Mouse (Mus musculus): ENCODE data around the gene Cnmd.

Cnmd gene

DNA sequence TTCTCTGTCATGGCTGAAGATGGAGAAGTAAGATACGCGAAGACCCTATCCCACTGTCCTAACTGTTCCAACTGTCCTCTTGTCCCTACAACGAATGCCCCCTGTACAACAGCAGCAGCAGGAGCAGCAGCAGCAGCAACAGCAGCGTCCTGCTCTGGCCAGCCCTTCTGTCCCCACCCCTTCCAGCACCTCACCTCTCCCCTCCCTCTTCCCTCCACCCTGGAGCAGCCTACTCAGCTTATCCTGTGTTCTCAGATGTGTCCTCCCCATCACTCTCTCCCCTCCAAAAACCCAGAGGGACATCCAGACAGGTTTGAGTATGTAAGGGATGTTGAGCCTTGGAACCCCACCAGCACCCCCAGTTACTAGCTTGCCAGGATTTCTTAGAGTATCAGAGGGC lies at the start of gene Cnmd:
TSS of gene Cnmd (minus strand) at position 170 of the 400 bp plus-strand sequence.
- DNase-seq (ENCODE audit: low spot score in 2 of 2): no peak

DNA sequence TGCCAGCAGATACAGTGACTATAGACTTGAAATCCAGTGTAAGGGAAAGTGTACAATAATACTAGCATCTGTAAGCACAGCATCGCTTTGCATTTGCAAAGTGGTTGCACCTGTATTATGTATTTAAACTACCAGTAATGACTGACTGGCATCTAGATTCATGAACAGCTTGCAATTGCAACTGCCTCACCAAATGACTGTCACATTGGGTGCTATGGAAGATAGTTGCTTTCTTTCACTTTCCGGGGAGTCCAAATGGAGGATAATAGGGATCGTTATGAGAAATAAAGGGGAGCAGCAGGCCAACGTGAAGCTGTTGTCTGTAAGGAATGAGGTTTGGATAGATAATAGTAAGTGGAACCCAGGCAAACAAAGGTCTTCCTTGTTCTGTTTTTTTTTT lies 49.3 kb upstream of the Cnmd start:
- no peak for DNase-seq (ENCODE audit: low spot score in 2 of 2)

DNA sequence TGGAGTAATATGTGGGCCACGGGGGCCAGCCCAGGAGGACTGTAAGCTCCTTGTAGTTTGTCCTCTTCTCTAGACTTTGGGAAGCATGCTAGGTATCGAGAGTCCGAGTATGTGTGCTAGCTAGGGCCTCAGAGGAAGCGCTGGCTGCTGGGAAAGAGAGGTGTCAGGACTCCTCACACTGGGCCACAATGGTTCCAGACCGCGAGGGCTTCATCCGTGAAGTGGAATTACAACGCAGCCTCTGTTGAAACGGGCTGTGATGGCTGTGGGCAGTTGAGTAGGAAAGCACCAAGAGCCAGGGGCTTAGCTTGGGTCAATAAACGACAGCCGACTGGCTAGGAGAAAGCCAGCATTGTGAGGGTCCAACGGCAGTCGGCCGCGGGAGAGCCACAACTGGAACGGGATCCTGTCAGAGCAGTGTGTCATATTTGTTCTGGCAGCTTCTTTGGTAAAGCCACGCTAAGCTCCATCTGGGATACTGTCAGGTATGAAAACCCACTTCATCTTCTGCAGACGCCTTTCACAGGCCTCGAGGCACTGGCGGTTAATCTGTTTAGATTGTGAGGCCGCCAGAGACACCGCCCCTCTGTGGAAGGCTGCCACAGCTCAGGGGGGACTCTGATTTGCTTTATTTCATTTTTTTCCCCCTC lies 41.7 kb upstream of the Cnmd start:
- DNase-seq (ENCODE audit: low spot score in 2 of 2): no peak

DNA sequence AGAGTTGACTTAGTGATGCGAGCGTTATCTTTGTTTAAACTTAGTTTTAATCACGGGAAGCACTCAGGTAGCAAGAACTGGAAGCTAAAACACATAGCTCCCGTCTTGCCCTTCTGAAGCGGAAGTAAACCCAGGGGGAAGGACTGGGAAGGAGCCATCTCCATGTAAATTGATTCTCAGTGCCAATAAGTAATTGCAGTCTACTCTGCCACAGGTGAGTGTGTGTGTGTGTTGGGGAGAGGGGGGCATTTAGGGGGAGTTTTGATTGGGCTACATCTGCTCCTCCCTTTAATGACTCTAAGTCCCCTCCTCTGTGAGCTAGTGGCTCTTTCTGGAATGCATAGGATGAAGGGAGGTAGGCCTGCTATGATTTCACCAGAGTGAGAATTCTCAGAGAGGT lies 39.6 kb upstream of the Cnmd start:
- DNase-seq (ENCODE audit: low spot score in 2 of 2): no peak

DNA sequence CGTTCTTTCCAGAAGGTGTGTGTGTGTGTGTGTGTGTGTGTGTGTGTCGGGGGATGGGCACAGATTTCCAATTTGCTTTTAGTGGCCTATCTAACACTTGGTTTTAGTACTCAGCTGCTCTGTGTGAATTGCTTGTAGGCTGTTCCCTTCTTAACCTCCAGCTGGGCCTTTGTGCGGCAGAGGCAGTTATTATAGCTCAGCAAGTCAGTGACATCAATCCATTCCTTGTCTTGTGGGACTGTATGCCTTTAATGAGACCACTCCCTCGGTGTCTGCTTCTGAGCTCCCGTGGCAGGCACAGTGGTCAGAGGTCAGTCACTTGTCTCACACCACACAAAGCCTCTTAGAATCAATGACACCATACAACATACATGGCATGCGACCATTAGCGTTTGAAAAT lies 39.1 kb upstream of the Cnmd start:
- no peak for DNase-seq (ENCODE audit: low spot score in 2 of 2)

DNA sequence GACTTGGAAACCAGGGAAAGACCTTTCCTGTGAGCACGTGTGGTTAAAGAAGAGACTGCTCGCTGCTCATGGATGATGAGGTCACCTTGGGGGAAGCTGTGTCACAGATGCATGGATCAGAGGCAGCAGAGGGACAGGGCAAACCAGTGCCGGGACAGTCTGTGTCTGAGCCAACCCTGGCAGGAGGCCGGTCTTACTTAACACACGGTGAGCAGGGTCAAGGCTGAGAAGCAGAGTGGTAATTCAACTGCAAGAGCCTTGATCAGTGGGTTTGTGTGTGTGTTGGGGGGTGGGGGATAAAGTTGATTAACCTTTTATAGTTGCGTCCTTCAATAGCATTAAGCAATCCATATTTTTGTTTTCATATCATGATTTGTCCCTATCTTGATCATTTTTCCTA lies 37.4 kb upstream of the Cnmd start:
- DNase-seq (ENCODE audit: low spot score in 2 of 2): no peak

DNA sequence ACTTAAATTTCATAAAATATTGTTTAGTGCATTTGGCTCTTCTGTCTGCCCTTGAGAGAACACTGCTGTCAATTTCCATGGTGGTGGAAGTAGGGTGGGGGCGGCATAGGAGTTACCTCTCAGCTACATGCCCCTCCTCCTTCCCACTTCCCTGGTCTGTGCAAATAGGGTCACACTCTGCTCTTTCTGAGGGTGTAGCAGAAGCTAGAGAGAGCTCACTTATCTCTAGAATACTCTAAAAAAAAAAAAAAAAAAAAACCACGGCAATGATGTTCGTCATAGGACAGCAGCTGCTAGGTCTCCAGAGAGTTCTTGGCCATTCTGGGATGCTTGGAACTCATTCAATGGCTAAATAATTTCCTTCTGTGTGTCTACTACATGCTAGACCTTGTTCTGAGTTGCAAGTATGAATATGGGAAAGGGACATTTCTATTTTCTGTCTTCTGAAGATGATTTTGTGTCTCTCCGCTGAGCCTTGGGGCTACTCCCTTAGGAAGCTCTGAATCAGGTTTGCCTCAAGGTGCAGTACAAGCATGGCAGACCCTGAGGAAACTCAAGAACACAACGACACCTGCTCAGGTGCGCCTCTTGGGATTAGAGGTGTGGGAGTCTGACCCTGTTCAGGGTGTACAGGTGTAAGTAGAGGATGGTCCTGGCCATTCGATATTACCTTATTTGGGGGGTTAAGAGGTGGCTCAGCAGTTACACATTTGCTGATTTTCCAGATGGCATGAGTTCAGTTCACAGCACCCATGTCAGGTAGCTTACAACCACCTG lies 28.3 kb upstream of the Cnmd start:
- no peak for DNase-seq (ENCODE audit: low spot score in 2 of 2)

DNA sequence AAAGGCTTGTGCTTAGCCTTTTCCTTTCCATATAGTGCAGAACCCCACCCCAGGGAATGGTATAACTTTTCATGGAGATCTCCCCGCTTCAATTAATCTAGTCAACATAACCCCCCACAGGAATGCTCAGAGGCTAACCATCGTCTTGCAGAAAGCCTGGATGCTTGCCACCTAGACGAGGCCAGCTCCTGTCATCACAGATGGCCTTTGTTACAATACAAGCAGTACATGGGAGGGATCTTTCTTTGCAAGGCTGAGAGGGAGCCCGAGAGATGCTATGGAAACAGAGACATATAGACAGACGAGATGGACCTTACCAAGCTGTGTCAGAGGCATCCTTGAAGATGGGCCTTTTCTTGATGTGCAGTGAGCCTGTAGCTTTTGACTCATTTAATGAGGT lies 18.7 kb upstream of the Cnmd start:
- peak in 1 of 2 experiments; percentile 38 for DNase-seq (ENCODE audit: low spot score in 2 of 2)

DNA sequence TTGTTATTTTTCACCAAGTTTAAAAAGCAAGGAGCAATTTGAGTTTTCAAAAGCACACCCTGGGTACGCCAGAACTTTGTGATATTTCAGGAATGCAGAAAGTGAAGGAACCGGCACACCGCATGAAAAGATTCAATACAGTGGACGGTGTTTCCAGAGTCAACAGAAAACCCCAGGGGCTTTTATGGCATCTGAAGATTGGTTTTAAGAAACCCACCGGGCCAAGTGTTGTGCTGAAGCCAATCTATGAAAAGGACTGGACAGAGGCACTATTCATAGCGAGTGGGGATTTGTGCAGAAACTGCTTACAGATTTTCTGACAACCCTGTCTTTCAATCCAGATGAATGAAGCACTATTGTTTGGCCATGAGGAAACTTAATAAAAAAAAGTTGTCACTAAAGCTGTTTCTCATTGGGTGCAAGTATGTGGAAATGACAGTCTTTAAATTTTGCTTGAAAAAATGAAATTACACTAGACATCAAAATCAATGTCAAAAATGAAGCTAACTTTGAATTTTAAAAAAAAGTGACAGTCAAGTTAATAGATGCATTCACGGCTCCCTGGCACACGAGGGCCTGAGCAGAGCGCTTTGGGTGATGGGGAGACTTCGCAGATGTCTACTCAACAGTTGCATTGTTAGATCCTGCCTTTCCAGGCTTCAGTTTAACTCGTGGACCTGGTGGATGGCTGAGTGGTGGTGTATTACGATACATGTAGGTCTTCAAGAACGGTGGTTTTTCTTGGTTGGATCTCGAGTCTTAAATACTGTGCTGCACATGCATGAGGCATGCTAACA lies 16.1 kb upstream of the Cnmd start:
- DNase-seq (ENCODE audit: low spot score in 2 of 2): no peak

DNA sequence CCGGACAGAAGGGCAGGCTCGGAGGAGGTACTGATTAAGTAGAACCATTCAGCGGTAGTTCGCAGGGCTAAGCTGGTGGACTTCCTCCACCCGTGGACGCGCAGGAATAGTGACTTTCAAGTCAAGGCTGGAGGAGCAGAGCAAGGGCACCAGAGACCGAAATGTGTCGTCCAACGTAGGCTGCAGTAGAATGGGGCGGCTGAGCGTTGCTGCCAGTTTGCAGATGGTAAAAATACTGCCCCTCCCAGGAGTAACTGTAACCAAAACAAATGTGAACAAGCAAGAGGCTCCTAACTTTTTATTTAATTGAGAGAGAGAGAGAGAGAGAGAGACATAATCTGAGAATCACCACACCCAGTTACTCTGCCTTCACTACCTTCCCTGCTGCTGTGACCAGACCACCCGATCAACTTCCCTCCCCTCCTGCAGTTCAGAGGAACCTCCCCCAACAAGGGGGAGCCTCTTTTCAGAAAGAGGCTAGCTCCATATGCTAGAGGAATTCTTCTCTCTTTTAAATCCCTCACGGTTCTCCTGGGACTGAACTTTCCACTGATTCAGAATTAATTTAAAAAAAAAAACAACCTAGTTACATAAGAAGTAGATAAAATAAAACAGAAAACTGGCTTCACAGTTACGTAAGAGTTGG lies 15.3 kb upstream of the Cnmd start:
- DNase-seq (ENCODE audit: low spot score in 2 of 2): no peak

DNA sequence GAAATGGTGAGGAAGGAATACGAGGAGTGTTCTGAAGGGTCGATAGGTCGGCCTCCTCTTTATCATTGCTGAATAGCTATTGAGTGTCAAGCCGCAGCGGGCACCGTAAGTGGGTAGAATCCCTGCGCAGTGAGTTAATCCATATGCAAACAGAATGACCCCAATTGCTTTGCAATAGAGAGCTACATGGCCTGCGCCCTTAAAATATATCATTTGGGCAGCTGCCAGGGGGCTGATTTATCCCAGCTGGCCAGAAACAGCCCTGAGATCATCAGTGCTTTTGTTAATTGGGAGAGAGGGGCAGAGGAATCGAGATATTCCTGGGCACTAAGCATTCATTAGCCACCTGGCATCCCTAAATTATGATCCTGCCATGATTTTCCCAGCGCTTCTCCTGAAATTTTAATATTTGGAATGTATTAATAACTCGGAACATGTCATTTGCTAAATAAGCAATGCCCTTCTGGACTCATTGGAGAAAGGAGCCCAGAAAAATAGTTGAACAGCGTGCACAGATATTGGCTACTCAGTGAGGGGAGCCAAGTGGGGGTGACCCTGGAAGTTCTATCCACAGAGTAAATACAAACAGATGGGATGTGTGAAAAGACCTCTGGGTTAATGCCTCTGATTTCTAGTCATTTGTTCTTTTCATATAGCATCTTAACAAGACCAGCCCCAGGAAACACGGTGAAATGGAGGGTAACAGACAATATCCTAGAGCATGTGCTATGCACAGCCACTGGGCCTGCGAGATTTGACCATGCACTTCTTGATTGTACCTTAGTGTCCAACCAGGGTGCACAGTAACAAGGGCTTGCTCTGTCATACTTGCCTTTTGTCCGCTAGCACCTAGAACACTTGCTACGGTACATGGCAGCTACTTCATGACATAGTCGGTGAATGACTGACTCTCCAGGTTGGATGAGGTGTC lies 11.4 kb upstream of the Cnmd start:
- peak in 1 of 2 experiments; percentile 10 for DNase-seq (ENCODE audit: low spot score in 2 of 2)

DNA sequence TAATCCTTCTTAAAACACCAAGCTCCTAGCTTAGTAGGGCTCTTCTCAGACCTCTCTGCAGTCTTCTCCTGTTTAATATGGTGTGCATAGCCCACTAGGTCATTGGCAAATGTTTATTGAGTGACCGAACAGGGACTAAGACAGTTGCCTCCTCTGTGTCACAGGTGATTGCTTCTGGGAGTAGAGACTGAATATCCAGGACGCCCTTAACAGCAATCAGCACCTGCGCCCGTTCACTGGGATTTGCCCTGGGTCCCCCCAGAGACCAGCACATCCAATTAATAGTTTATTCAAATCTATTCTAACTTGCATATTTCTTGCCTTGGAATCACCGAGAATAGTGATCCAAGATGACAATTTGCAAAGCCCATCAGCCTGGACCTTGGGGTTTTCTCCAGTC lies 10.6 kb upstream of the Cnmd start:
- no peak for DNase-seq (ENCODE audit: low spot score in 2 of 2)

DNA sequence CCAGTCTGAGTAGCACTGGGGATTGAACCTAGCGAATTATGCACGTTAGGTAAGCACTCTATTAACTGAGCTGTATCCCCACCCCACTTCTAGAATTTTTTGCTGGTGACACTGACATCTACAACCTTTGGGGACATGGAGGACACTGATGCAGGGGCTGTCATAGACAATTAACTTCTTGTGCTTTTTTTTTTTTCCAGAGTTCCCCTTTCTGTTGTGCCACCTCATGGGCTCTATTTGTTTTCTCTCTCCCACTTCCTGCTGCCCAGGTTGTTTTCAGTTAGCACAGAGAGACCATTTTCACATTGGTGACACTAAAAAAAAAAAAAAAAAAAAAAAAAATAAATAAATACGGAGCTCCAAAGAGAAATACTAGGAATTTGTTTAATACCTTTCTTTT lies 9.0 kb upstream of the Cnmd start:
- no peak for DNase-seq (ENCODE audit: low spot score in 2 of 2)

DNA sequence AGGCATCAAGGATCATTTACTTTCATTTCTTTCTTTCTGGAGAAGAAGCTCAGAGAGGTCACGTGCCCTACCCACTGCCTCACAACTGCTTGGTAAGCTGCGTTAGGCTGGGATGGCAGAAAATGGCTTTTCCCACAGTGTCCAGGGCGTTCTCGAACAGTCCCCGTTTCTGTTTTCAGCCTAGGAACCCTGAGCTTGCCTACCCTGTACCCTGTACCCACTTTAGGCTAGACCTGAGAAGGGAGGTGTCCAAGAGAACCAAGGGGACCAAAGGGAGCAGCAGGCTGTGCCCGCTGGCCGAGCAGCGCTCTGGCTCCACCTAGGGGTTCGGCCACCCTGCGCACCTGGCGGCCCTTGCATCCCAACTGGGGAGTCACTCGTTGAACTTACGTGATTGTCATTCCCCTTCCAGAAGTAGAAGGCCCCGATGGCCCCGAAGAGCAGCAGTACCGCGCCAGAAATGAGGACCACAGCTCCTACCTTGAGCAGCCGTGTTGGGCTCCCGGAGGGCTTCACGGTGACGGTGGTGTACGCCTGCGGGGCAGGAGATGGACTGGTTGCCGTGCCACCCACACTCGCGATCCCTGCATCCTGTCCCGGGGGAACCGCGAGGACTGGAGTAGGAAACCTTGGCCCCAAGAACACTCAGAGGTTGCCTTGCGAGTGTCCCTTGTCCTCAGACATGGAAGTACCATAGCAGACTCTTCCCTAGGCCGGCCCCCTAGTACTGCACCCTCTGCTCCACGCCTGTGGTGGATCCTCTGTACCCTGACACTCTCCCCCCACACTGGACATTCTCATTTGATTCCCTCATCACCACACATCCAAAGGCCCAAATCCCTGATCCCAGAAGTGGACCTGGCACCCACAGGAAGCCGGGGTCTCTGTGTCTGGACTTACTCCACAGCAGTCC lies 709 bp downstream of the Cnmd start:
- peak; percentile 32 to 58 for DNase-seq (ENCODE audit: low spot score in 2 of 2)

DNA sequence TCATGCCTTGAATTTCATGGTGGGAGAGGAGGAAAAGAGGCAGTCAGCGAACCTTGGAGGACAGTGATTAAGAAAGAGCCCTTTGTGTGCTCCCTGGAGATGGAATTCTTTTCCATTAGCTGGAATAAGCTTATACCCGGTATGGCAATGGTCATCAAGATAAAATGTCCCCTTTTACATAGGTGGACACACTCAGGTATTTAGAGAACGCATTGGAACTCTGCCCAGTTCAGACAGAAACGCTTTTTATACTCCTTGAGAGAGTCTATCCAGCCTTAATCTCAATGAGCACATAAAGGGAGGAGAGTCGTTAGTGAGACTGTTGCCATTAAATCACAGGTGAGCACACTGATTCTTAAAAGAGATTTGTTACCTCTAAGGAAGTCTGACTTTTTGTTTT lies 1.5 kb downstream of the Cnmd start:
- DNase-seq (ENCODE audit: low spot score in 2 of 2): no peak

DNA sequence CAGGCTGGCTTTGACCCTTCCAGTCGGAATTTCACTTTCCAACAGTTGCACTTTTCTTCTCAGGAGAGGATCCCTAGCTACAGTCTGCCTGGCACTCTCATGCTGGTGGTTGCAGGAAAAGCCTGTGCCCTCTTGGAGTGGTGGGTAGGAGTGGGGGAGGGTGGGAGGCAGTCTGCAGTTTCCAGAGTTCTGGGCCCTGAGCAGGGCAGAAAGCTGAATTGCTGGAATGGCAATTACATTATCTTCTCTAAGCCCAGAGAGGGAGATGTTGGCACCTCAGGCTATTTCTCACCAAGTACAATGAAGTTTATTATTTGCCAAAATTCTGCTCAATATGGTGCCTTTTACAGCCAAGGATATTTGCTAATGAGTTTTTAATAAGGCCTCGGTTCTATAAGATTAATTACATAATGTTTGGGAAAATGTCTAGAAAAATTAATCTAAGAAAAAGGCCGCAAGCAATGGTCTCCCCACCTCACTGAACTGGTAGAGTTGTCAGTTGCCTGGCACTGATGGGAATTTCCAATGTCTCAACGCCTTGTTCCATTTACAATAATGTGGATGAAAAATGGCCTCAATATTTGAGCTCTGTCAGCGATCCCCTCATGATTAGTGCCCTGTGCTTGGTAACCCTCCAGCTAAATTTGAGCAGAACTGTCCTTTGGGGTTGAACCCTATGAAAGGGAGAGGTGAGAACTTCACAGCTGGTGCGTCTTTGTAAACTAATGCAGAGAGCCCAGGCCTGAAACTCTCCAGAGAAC lies 3.0 kb downstream of the Cnmd start:
- DNase-seq (ENCODE audit: low spot score in 2 of 2): no peak

DNA sequence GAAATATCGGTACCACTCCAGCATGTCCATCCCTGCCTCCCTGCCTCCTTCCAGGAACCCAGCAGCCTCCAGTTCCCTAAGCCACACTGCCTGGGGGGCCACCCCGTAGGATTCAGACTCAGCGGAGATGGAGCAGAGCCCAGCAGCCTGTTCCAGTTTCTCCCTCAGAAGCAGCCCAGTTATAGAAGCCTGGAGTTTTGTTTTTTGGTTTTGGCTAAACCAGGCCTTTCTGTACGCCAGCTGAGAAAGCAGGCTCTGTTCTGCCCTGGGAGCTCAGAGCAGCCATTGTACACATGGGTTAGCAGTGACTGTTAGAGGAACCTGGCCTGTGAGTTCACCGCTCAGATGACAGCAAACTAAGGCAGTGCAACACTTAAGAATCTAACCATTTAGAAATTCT lies 3.7 kb downstream of the Cnmd start:
- peak in 1 of 2 experiments; percentile 9 for DNase-seq (ENCODE audit: low spot score in 2 of 2)

DNA sequence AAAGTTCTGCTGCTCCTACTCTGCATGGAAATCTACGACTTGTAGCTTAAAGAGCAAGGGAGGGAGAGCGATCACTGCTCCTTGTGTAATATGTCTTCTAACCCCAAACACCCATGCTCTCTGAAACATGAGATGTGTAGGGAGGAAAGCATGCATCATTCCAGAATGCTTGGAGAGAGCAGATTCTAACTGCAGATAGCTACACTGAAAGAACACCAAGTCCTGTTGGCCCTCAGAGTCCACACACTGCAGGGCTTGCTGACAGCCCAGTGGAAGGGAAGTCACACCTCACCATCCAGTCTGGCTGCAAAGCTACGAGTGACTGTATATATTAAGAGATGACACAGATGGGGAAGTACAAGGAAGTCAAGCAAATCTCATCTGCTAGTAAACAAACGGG lies 9.3 kb downstream of the Cnmd start:
- no peak for DNase-seq (ENCODE audit: low spot score in 2 of 2)

DNA sequence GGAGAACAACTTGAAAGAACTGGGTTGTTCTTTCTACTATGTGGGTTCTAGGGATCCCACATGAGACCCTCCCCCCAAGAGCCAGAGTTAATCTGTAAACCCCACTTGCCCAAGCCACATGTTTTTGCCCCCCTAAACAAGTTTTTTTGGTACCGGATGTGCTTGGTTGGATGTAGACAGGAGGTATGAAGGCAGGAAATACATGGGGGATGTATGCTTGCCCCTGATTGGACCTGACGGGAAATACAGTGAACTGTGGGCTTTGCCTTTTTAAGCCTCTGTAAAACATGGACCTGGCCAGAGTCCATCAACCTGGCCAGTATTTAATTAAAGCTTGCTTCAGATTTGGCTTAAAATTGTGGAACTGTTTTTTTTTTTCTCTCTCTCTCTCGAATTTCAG lies 12.3 kb downstream of the Cnmd start:
- no peak for DNase-seq (ENCODE audit: low spot score in 2 of 2)

Data from cerebellum, postnatal 4 days (tissue).